Mouse (Mus musculus) ES-E14 (cell line): ENCODE results near the gene Gsdme.

Source experiments
- CHD2 ChIP-seq: IDR thresholded peaks from 2 replicates; pipeline ENCODE4 v1.6.1; 2014; ENCODE audit warnings: mild to moderate bottlenecking, low read depth, low read length, inconsistent platforms
- ZNF384 ChIP-seq: IDR thresholded peaks from 2 replicates; pipeline ENCODE4 v1.6.1; 2012; ENCODE audit warnings: low read depth, low read length, inconsistent platforms

DNA sequence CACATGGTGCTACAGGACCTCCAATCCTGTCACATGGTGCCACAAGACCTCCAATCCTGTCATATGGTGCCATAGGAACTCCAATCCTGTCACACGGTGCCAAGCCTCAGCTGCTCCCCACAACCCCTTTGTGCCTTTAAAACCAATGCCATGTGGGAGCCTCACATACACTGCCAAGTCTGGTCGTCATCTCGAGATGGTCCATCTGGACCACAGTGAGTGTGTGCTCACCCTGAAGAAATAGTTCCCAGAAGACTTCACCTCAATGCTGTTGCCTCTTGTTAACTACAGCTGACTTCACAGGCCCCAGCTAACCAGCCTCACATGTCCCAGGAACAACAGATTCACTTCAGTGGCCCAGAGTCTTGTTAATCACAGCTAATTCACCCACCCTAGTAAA is 23.2 kb upstream of the Gsdme start:
- no peak for TF ChIP-seq CHD2
- no peak for TF ChIP-seq ZNF384
